Mouse (Mus musculus) spleen, adult 2 months (tissue): ENCODE measurements at regions not wholly inside any gene's neighbourhood (a gene's known extent, or its start where the extent isn't known, plus 50 kb on each side); places are given as distances from the start of the nearest gene placed in this dataset.

ENCODE experiments used
- DNase-seq, 2 experiments: peaks; one replicate each; pipeline versions ENCODE4 v3.0.0 to v3.0.0-alpha.2; 2012 to 2021; ENCODE audit warnings: low spot score in 2 of 2, low read depth in 1 of 2
- H3K27ac ChIP-seq: fragments of 200-500 bp; 2 replicates; pipeline ENCODE4 v1.5.1; 2012; ENCODE audit warnings: low read length, inconsistent platforms; ENCODE audit not compliant: insufficient read depth
- H3K27me3 ChIP-seq: fragments of 200-500 bp; 2 replicates; pipeline ENCODE4 v1.6.1; 2012; ENCODE audit warnings: mild to moderate bottlenecking, moderate library complexity, low read length, inconsistent platforms; ENCODE audit not compliant: control insufficient read depth, insufficient read depth
- H3K36me3 ChIP-seq: fragments of 200-500 bp; 2 replicates; pipeline ENCODE4 v1.6.1; 2012; ENCODE audit warnings: mild to moderate bottlenecking, low read length, inconsistent platforms; ENCODE audit not compliant: control insufficient read depth, insufficient read depth
- H3K4me1 ChIP-seq: fragments of 200-500 bp; 2 replicates; pipeline ENCODE4 v1.6.1; 2011; ENCODE audit warnings: inconsistent platforms; ENCODE audit not compliant: control insufficient read depth, insufficient read depth, insufficient read length
- H3K4me3 ChIP-seq: fragments of 200-500 bp; 2 replicates; pipeline ENCODE4 v1.5.1; 2011; ENCODE audit warnings: mild to moderate bottlenecking, inconsistent platforms; ENCODE audit not compliant: insufficient read depth, insufficient read length; ENCODE audit errors: extremely low read depth
- CTCF ChIP-seq: fragments of 200-500 bp; IDR thresholded peaks from 2 replicates; pipeline ENCODE4 v1.5.1; 2011; ENCODE audit warnings: mild to moderate bottlenecking, inconsistent platforms; ENCODE audit not compliant: insufficient read depth, insufficient read length, insufficient replicate concordance; ENCODE audit errors: extremely low read depth
- POLR2A ChIP-seq: fragments of 200-500 bp; IDR thresholded peaks from 2 replicates; pipeline ENCODE4 v1.6.1; 2011; ENCODE audit warnings: low read depth, low read length, inconsistent platforms
- WGBS: fragments of 180-500 bp; shearing (Covaris S2); methylation state at CpG from one replicate; pipeline ENCODE4 v1.1.7; 2018; 5-methylcytosine and 5-hydroxymethylcytosine counted together

- H3K4me3 ChIP-seq, result no peak overlapping the region
- no peak overlapping the region for H3K27ac ChIP-seq
- no peaks in the 10 kb centered on the region for H3K36me3 ChIP-seq
- TF ChIP-seq CTCF (no peak), POLR2A (no peak)
- H3K4me1 ChIP-seq, result peaks cover 17% of the 10 kb centered on the region; the same call in 1 of the 2 replicates
- no peak for DNase-seq
- WGBS, result 56% methylated on average over 3 of the region's 3 CpGs
- no peaks in the 10 kb centered on the region for H3K27me3 ChIP-seq
These were observed 193.7 kb upstream of the Klf3 start for GRCm38 (mm10) chr5:64609378-64610087.

- TF ChIP-seq CTCF, result no peak
- TF ChIP-seq POLR2A, result no peak
- H3K27me3 ChIP-seq, result no peaks in the 10 kb centered on the region
- no peak overlapping the region for H3K27ac ChIP-seq
- 27% methylated on average over 3 of the region's 3 CpGs for WGBS
- H3K4me1 ChIP-seq, result peaks cover 17% of the 10 kb centered on the region; the same call in 1 of the 2 replicates
- H3K36me3 ChIP-seq, result no peaks in the 10 kb centered on the region
- DNase-seq, result no peak
- no peak overlapping the region for H3K4me3 ChIP-seq
These were observed 193.0 kb upstream of the Klf3 start for GRCm38 (mm10) chr5:64610146-64610545.

DNA sequence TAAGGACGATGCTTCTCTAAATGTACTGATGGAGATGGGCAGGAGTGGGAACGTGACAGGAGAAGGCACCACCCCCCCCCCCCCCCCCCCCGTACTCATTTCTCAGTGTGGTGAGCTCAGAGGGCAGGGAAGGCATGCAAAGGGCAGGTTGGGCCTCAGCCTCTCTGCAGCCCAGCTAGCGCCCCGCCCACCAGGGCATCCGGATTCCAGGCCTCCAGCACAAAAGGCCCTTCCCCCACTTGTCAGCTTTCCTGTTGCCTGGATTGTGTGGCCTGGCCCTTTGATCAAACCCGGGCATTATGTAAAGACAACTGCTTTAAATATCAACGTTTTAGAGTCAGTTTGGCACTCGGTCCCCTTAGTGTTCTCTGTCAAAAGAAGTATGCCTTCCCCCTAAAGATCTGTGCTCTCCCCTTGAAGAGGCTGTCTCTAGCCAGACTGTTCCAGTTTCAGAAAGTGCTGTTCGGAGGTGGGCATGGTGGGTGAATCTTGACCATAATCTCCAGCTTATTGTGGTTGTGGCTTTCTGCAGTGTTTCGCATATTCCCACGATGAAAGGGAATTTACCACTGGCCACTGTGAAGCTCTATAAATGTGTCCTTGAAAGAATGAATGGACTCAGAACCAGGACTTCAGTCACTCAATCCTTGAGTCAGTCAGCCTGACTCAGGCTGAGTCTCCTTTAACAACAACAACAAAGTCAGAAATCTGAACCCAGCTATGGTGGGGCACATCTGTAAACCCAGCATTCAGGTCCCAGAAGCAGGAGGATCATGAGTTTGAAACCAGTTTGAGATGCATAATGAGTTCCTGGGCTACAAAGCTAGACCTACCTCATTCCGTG, 192.4 kb upstream of the Klf3 start:
- Histone ChIP-seq H3K4me3 (no peak overlapping the region), H3K4me1 (peaks cover 17% of the 10 kb centered on the region; the same call in 1 of the 2 replicates), H3K27ac (no peak overlapping the region), H3K36me3 (no peaks in the 10 kb centered on the region), H3K27me3 (no peaks in the 10 kb centered on the region)
- TF ChIP-seq POLR2A (no peak), CTCF (no peak)
- 49% methylated on average over 13 of the region's 13 CpGs for WGBS
- no peak for DNase-seq

GRCm38 (mm10) chr5:64612017-64612416, 191.2 kb upstream of the Klf3 start:
- H3K27me3 ChIP-seq, result no peaks in the 10 kb centered on the region
- no peak for TF ChIP-seq POLR2A
- TF ChIP-seq CTCF, result no peak
- 58% methylated on average over 7 of the region's 7 CpGs for WGBS
- no peaks in the 10 kb centered on the region for H3K36me3 ChIP-seq
- no peak overlapping the region for H3K4me3 ChIP-seq
- DNase-seq, result no peak
- peaks cover 17% of the 10 kb centered on the region; the same call in 1 of the 2 replicates for H3K4me1 ChIP-seq
- no peak overlapping the region for H3K27ac ChIP-seq

- no peaks in the 10 kb centered on the region for H3K27me3 ChIP-seq
- TF ChIP-seq CTCF (no peak), POLR2A (no peak)
- H3K27ac ChIP-seq, result no peak overlapping the region
- 96% methylated on average over 3 of the region's 3 CpGs for WGBS
- no peak for DNase-seq
- peaks cover 17% of the 10 kb centered on the region; the same call in 1 of the 2 replicates for H3K4me1 ChIP-seq
- H3K4me3 ChIP-seq, result no peak overlapping the region
- H3K36me3 ChIP-seq, result no peaks in the 10 kb centered on the region
These were observed 189.5 kb upstream of the Klf3 start for GRCm38 (mm10) chr5:64613696-64614095.

GRCm38 (mm10) chr5:64618126-64618525, 185.1 kb upstream of the Klf3 start:
- 80% methylated on average over 5 of the region's 5 CpGs for WGBS

DNA sequence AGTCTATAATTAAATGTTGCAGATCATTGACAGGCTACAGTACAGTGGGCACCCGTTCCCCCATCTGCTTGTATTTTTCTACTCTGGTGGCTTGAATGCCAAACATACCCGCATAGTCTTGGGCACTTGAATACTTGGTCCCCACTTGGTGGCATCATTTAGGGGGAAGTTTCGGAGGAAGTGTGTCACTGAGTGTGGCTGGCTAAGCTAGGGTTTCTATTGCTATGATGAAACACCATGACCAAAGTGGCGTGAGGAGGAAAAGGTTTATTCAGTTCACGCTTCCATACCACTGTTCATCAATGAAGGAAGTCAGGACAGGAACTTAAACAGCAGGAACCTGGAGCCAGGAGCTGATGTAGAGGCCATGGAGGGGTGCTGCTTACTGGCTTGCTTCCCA, 183.4 kb upstream of the Klf3 start:
- DNase-seq, result no peak
- TF ChIP-seq POLR2A, result no peak
- TF ChIP-seq CTCF, result no peak
- 69% methylated on average over 5 of the region's 5 CpGs for WGBS
- no peak overlapping the region for H3K27ac ChIP-seq
- H3K36me3 ChIP-seq, result no peaks in the 10 kb centered on the region
- no peak overlapping the region for H3K4me3 ChIP-seq
- H3K27me3 ChIP-seq, result no peaks in the 10 kb centered on the region
- no peaks in the 10 kb centered on the region for H3K4me1 ChIP-seq

More at GRCm38 (mm10) chr5:64618126-64618525, 185.1 kb upstream of the Klf3 start:
- Histone ChIP-seq H3K27me3 (no peaks in the 10 kb centered on the region), H3K27ac (no peak overlapping the region), H3K36me3 (no peaks in the 10 kb centered on the region), H3K4me3 (no peak overlapping the region), H3K4me1 (no peaks in the 10 kb centered on the region)
- no peak for DNase-seq
- no peak for TF ChIP-seq POLR2A
- no peak for TF ChIP-seq CTCF
